Mouse (Mus musculus): ENCODE measurements around the gene Gas7. TPM values are rescaled to one million over a fixed set of nuclear protein-coding genes. Genes with fewer than 3 reads are reported as not detected.
A peak's percentile ranks its signal among the peaks of the same experiment; 100 is the strongest.

Gene Gas7
- polyA plus RNA-seq, 2 experiments, result 9.8 to 18.2 TPM

DNA sequence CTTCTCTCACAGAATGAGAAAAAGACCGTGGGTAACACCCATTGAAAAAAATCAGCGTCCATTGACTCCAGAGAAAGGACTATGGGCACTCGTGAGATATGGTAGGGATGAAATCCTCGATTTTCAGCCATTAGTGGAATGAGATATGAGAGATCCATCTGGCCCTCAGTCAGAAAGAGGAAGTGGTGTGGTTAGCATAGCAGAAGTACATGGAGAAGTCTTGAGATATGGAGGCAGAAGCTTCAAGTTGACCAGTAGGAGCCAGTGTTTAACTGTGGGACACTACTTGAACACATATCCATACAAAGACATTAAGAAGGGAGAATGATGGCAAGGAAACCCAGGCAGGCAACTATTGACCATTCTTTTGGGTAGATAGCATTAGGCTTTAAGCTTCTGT, 82.1 kb downstream of the Gas7 start:
- Histone ChIP-seq H3K36me3 (ENCODE audit: control insufficient read depth, insufficient read depth, low read length) (no peaks in the 10 kb centered on the region), H3K27ac (replicated peaks; ENCODE audit: low read depth, low read length) (no peak overlapping the region), H3K4me2 (replicated peaks; ENCODE audit: low read depth, low read length, severe bottlenecking) (no peak overlapping the region), H3K9me3 (ENCODE audit: control insufficient read depth, low read length) (no peaks in the 10 kb centered on the region), H3K4me1 (ENCODE audit: control insufficient read depth, insufficient read depth, low read length) (no peaks in the 10 kb centered on the region), H3K9ac (ENCODE audit: low read depth, low read length, severe bottlenecking) (no peak overlapping the region), H3K4me3 (replicated peaks; ENCODE audit: low read length) (no peak overlapping the region), H3K27me3 (ENCODE audit: control insufficient read depth, insufficient read depth, low read length) (no peaks in the 10 kb centered on the region)
- DNase-seq (ENCODE audit: low spot score) (no peak), ATAC-seq (ENCODE audit: low FRiP score, low read depth) (no peak)
- 87% methylated on average over 4 of the region's 4 CpGs for WGBS
- TF ChIP-seq POLR2A (IDR thresholded peaks at IDR 0.05; ENCODE audit: borderline replicate concordance, extremely low read depth, insufficient read depth, insufficient read length), result no peak

DNA sequence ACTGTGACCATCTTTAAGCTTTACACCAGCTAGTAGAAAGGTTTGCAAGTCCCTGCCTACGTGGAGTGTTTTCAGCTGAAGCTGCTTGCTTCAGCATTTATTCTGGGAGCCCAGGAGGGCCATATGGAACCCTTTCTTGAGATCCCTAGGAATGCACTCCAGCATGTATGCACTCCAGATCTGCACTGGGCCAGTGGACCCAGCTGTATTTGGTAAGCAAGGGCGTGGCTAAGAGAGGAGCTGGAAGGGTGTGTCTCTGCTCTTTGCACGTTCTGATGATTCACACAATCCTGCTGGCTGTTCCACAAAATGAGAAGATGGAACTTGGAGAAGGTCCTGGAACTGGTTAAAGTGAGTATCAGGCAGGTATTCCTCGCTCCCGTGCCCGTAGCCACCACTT, 83.3 kb downstream of the Gas7 start:
- H3K36me3 ChIP-seq (ENCODE audit: control insufficient read depth, insufficient read depth, low read length), result no peaks in the 10 kb centered on the region
- no peak overlapping the region for H3K27ac ChIP-seq (replicated peaks; ENCODE audit: low read depth, low read length)
- no peak overlapping the region for H3K4me3 ChIP-seq (replicated peaks; ENCODE audit: low read length)
- no peaks in the 10 kb centered on the region for H3K4me1 ChIP-seq (ENCODE audit: control insufficient read depth, insufficient read depth, low read length)
- DNase-seq (ENCODE audit: low spot score), result peak; percentile 23
- no peak overlapping the region for H3K9ac ChIP-seq (ENCODE audit: low read depth, low read length, severe bottlenecking)
- no peaks in the 10 kb centered on the region for H3K9me3 ChIP-seq (ENCODE audit: control insufficient read depth, low read length)
- TF ChIP-seq POLR2A (IDR thresholded peaks at IDR 0.05; ENCODE audit: borderline replicate concordance, extremely low read depth, insufficient read depth, insufficient read length), result no peak
- ATAC-seq (ENCODE audit: low FRiP score, low read depth), result no peak
- no peaks in the 10 kb centered on the region for H3K27me3 ChIP-seq (ENCODE audit: control insufficient read depth, insufficient read depth, low read length)
- no peak overlapping the region for H3K4me2 ChIP-seq (replicated peaks; ENCODE audit: low read depth, low read length, severe bottlenecking)
- 75% methylated on average over 6 of the region's 6 CpGs for WGBS

GRCm38 (mm10) chr11:67544656-67545432, 89.6 kb downstream of the Gas7 start:
- H3K4me2 ChIP-seq (replicated peaks; ENCODE audit: low read depth, low read length, severe bottlenecking), result no peak overlapping the region
- no peak for TF ChIP-seq POLR2A (IDR thresholded peaks at IDR 0.05; ENCODE audit: borderline replicate concordance, extremely low read depth, insufficient read depth, insufficient read length)
- no peaks in the 10 kb centered on the region for H3K36me3 ChIP-seq (ENCODE audit: control insufficient read depth, insufficient read depth, low read length)
- H3K27me3 ChIP-seq (ENCODE audit: control insufficient read depth, insufficient read depth, low read length), result no peaks in the 10 kb centered on the region
- no peak overlapping the region for H3K4me3 ChIP-seq (replicated peaks; ENCODE audit: low read length)
- WGBS, result 57% methylated on average over 11 of the region's 11 CpGs
- no peak overlapping the region for H3K27ac ChIP-seq (replicated peaks; ENCODE audit: low read depth, low read length)
- H3K9me3 ChIP-seq (ENCODE audit: control insufficient read depth, low read length), result no peaks in the 10 kb centered on the region
- H3K4me1 ChIP-seq (ENCODE audit: control insufficient read depth, insufficient read depth, low read length), result peaks cover 11% of the 10 kb centered on the region
- ATAC-seq (ENCODE audit: low FRiP score, low read depth), result no peak
- no peak for DNase-seq (ENCODE audit: low spot score)
- H3K9ac ChIP-seq (ENCODE audit: low read depth, low read length, severe bottlenecking), result no peak overlapping the region

GRCm38 (mm10) chr11:67546582-67546981, 91.3 kb downstream of the Gas7 start:
- 30% methylated on average over 5 of the region's 5 CpGs for WGBS
- H3K27ac ChIP-seq (replicated peaks; ENCODE audit: low read depth, low read length), result no peak overlapping the region

GRCm38 (mm10) chr11:67549306-67549705, 94.1 kb downstream of the Gas7 start:
- H3K27ac ChIP-seq (replicated peaks; ENCODE audit: low read depth, low read length), result no peak overlapping the region
- no peak overlapping the region for H3K9ac ChIP-seq (ENCODE audit: low read depth, low read length, severe bottlenecking)
- no peaks in the 10 kb centered on the region for H3K27me3 ChIP-seq (ENCODE audit: control insufficient read depth, insufficient read depth, low read length)
- DNase-seq (ENCODE audit: low spot score) (peak; percentile 65), ATAC-seq (ENCODE audit: low FRiP score, low read depth) (0 out of 2 replicates have a peak, but pooled peaks have one; percentile 34)
- no peak for TF ChIP-seq POLR2A (IDR thresholded peaks at IDR 0.05; ENCODE audit: borderline replicate concordance, extremely low read depth, insufficient read depth, insufficient read length)
- 85% methylated on average over 4 of the region's 4 CpGs for WGBS
- H3K36me3 ChIP-seq (ENCODE audit: control insufficient read depth, insufficient read depth, low read length), result no peaks in the 10 kb centered on the region
- no peaks in the 10 kb centered on the region for H3K9me3 ChIP-seq (ENCODE audit: control insufficient read depth, low read length)
- H3K4me3 ChIP-seq (replicated peaks; ENCODE audit: low read length), result no peak overlapping the region
- H3K4me2 ChIP-seq (replicated peaks; ENCODE audit: low read depth, low read length, severe bottlenecking), result no peak overlapping the region
- H3K4me1 ChIP-seq (ENCODE audit: control insufficient read depth, insufficient read depth, low read length), result peaks cover 18% of the 10 kb centered on the region

More at GRCm38 (mm10) chr11:67546582-67546981, 91.3 kb downstream of the Gas7 start:
- Histone ChIP-seq H3K9me3 (ENCODE audit: control insufficient read depth, low read length) (no peaks in the 10 kb centered on the region), H3K4me1 (ENCODE audit: control insufficient read depth, insufficient read depth, low read length) (peaks cover 18% of the 10 kb centered on the region), H3K27me3 (ENCODE audit: control insufficient read depth, insufficient read depth, low read length) (no peaks in the 10 kb centered on the region), H3K4me3 (replicated peaks; ENCODE audit: low read length) (no peak overlapping the region), H3K4me2 (replicated peaks; ENCODE audit: low read depth, low read length, severe bottlenecking) (no peak overlapping the region), H3K36me3 (ENCODE audit: control insufficient read depth, insufficient read depth, low read length) (no peaks in the 10 kb centered on the region), H3K9ac (ENCODE audit: low read depth, low read length, severe bottlenecking) (no peak overlapping the region)
- TF ChIP-seq POLR2A (IDR thresholded peaks at IDR 0.05; ENCODE audit: borderline replicate concordance, extremely low read depth, insufficient read depth, insufficient read length), result no peak
- ATAC-seq (ENCODE audit: low FRiP score, low read depth), result no peak
- no peak for DNase-seq (ENCODE audit: low spot score)

All from limb, embryonic 14.5 days (tissue).